Comparison of ENCODE assay signal across 10 mouse cellular contexts in the genomic region with DNA sequence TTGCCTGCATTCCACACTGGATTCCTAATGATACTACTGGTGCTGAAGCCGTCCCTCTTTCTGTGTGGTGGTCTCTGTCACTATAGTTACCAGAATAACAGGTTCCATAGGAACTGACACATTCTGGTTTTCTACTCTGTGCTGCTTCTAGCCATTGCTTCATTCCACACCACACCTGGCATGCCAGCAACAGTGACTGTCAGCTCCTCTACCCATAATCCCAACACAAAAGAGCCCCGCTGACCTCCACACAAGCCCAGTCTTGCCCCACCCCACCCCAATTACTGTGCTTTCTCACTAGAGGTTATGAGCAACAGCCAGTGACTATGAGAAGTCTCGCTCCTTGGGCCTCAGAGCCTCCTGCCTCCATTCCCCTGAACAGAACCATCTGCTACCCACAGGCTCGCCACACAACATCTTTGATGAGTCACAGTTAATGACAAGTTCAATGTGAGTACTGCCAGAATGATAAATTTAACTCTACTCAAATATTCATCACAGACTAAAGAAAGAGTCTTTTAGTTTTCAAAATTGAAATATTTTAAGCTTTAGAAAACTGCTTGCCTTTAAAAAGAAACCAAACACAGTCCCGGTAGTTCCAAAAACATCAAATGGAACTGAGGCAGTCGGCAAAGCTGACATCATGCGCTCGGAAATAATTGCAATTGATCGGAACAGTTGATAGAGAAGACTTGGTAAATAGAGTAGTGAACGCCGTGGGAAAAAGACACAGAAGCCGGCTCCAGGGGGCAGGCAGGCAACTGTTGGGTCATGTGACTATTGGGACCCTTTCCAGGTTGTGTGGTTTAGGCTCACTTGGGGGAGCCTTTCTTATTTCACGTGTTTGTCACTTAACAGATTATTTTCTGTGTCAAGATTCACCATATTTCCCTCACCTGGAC.
A peak's percentile ranks its signal among the peaks of the same experiment; 100 is the strongest.
DNase-seq lines count a peak whose midpoint lies in the region; ATAC-seq and TF ChIP-seq lines count a peak whose summit lies in the region.
"Had no signal": no experiment of that assay in that cellular context is flagged by ENCODE, and none has a peak within 500 bp of the region (broad histone marks: within the 10 kb centered on the region; RNA-seq: fewer than 3 reads in every experiment).

No protein-coding gene starts in this region.

- WGBS in kidney, postnatal 0 days, result 54% methylated on average over 13 of the region's 13 CpGs
- 60% methylated on average over 13 of the region's 13 CpGs for WGBS in kidney, embryonic 16.5 days
- WGBS in hindbrain, embryonic 15.5 days, result 51% methylated on average over 13 of the region's 13 CpGs
- WGBS in kidney, embryonic 14.5 days, result 59% methylated on average over 13 of the region's 13 CpGs

- H3K4me1 ChIP-seq in kidney, postnatal 0 days (replicated peaks; ENCODE audit: insufficient read depth, low read length), result no peaks in the 10 kb centered on the region
- H3K4me1 ChIP-seq in kidney, embryonic 16.5 days (ENCODE audit: insufficient read depth, low read length), result no peaks in the 10 kb centered on the region
- peaks cover 12% of the 10 kb centered on the region; the same call in 1 of the 2 replicates for H3K4me1 ChIP-seq in cortical plate, adult 2 months (ENCODE audit: control insufficient read depth, insufficient read depth, low read length)
- peaks cover 16% of the 10 kb centered on the region for H3K4me1 ChIP-seq in hindbrain, embryonic 15.5 days (replicated peaks)
- H3K4me1 ChIP-seq in kidney, embryonic 14.5 days (ENCODE audit: control insufficient read depth, insufficient read depth, low read length), result no peaks in the 10 kb centered on the region

- H3K36me3 ChIP-seq in kidney, postnatal 0 days (ENCODE audit: insufficient read depth, low read length), result no peaks in the 10 kb centered on the region
- H3K36me3 ChIP-seq in kidney, embryonic 16.5 days (ENCODE audit: insufficient read depth, low read length), result no peaks in the 10 kb centered on the region
- H3K36me3 ChIP-seq in hindbrain, embryonic 15.5 days, result no peaks in the 10 kb centered on the region
- no peaks in the 10 kb centered on the region for H3K36me3 ChIP-seq in kidney, embryonic 14.5 days (ENCODE audit: control insufficient read depth, insufficient read depth, low read length)
- H3K36me3 ChIP-seq: heart, embryonic 15.5 days had no signal

- DNase-seq in kidney, postnatal 0 days (ENCODE audit: low spot score), result peak; percentile 39
- DNase-seq in retina, embryonic 14.5 days (ENCODE audit: low spot score), result peak; percentile 76
- no peak for DNase-seq in spleen, adult 12 weeks (ENCODE audit: low spot score)
- no peak for DNase-seq in testis, postnatal 10 days (ENCODE audit: low spot score)

- H3K27ac ChIP-seq in kidney, postnatal 0 days, result no peak overlapping the region
- no peak overlapping the region for H3K27ac ChIP-seq in kidney, embryonic 16.5 days (ENCODE audit: low read length)
- peak overlapping the region; percentile 66 for H3K27ac ChIP-seq in cortical plate, adult 2 months (ENCODE audit: insufficient read depth, low read length)
- no peak overlapping the region; the same call in none of the 2 replicates for H3K27ac ChIP-seq in hindbrain, embryonic 15.5 days (replicated peaks)
- no peak overlapping the region for H3K27ac ChIP-seq in kidney, embryonic 14.5 days (ENCODE audit: low read depth, low read length)
- H3K27ac ChIP-seq: heart, embryonic 15.5 days; macrophage had no signal

- H3K4me2 ChIP-seq in kidney, postnatal 0 days (ENCODE audit: low read length), result no peak overlapping the region
- no peak overlapping the region for H3K4me2 ChIP-seq in kidney, embryonic 16.5 days (replicated peaks; ENCODE audit: low read depth, low read length)
- H3K4me2 ChIP-seq in hindbrain, embryonic 15.5 days, result no peak overlapping the region
- no peak overlapping the region for H3K4me2 ChIP-seq in kidney, embryonic 14.5 days (replicated peaks; ENCODE audit: low read depth, low read length)
- H3K4me2 ChIP-seq: heart, embryonic 15.5 days had no signal

- H3K4me3 ChIP-seq in kidney, postnatal 0 days (replicated peaks; ENCODE audit: low read depth, low read length), result no peak overlapping the region
- H3K4me3 ChIP-seq in kidney, embryonic 16.5 days (ENCODE audit: low read length), result no peak overlapping the region
- no peak overlapping the region for H3K4me3 ChIP-seq in cortical plate, adult 2 months (ENCODE audit: insufficient read depth, low read length)
- H3K4me3 ChIP-seq in hindbrain, embryonic 15.5 days, result no peak overlapping the region
- H3K4me3 ChIP-seq in kidney, embryonic 14.5 days (ENCODE audit: low read length), result no peak overlapping the region
- H3K4me3 ChIP-seq: heart, embryonic 15.5 days had no signal

- no peak for TF ChIP-seq CTCF in kidney, postnatal 0 days (IDR thresholded peaks at IDR 0.05; ENCODE audit: low read depth)
- no peak for TF ChIP-seq CTCF in cortical plate, adult 2 months (IDR thresholded peaks at IDR 0.05; ENCODE audit: extremely low read depth, insufficient read depth, low read length)

- H3K27me3 ChIP-seq in kidney, postnatal 0 days (ENCODE audit: insufficient read depth, low read length), result no peaks in the 10 kb centered on the region
- H3K27me3 ChIP-seq in kidney, embryonic 16.5 days (ENCODE audit: insufficient read depth, low read length), result no peaks in the 10 kb centered on the region
- H3K27me3 ChIP-seq in hindbrain, embryonic 15.5 days, result no peaks in the 10 kb centered on the region
- H3K27me3 ChIP-seq in kidney, embryonic 14.5 days (ENCODE audit: control insufficient read depth, insufficient read depth, low read length), result no peaks in the 10 kb centered on the region
- H3K27me3 ChIP-seq: heart, embryonic 15.5 days had no signal

- ATAC-seq in kidney, postnatal 0 days (replicated peaks; ENCODE audit: low FRiP score, low read depth), result no peak
- no peak for ATAC-seq in kidney, embryonic 16.5 days (ENCODE audit: low FRiP score, low TSS enrichment)
- peak; percentile 66 for ATAC-seq in hindbrain, embryonic 15.5 days (ENCODE audit: low FRiP score, low read depth)
- ATAC-seq in kidney, embryonic 14.5 days (ENCODE audit: low FRiP score, low TSS enrichment), result no peak

- H3K9me3 ChIP-seq in kidney, postnatal 0 days (replicated peaks; ENCODE audit: low read length), result no peaks in the 10 kb centered on the region
- H3K9me3 ChIP-seq in kidney, embryonic 16.5 days (ENCODE audit: low read length), result no peaks in the 10 kb centered on the region
- no peaks in the 10 kb centered on the region for H3K9me3 ChIP-seq in hindbrain, embryonic 15.5 days
- H3K9me3 ChIP-seq in kidney, embryonic 14.5 days (ENCODE audit: control insufficient read depth, low read length), result no peaks in the 10 kb centered on the region
- H3K9me3 ChIP-seq: heart, embryonic 15.5 days had no signal

- no peak for TF ChIP-seq POLR2A in cortical plate, adult 2 months (IDR thresholded peaks at IDR 0.05; ENCODE audit: extremely low read depth, insufficient read depth, low read length)

- H3K9ac ChIP-seq in kidney, postnatal 0 days (ENCODE audit: low read depth, low read length), result no peak overlapping the region
- H3K9ac ChIP-seq in kidney, embryonic 16.5 days (replicated peaks; ENCODE audit: low read length), result no peak overlapping the region
- no peak overlapping the region for H3K9ac ChIP-seq in hindbrain, embryonic 15.5 days
- H3K9ac ChIP-seq in kidney, embryonic 14.5 days (ENCODE audit: low read depth, low read length), result no peak overlapping the region
- H3K9ac ChIP-seq: heart, embryonic 15.5 days had no signal

Comparison
In these comparisons a context has a peak if more than half of its experiments do, and no peak if none do; other contexts are left out.
1. DNase-seq: peak in kidney, postnatal 0 days (single experiment) and retina, embryonic 14.5 days (single experiment); none in spleen, adult 12 weeks (single experiment) and testis, postnatal 10 days (single experiment).